Mouse (Mus musculus): ENCODE measurements around the gene Art1.
A peak's percentile ranks its signal among the peaks of the same experiment; 100 is the strongest.

Gene Art1

GRCm38 (mm10) chr7:102109171-102109570 is 7.6 kb downstream of the Art1 start, which contains the start of gene Art5:
Gene Art5 (minus strand): TSS chr7:102109489.
- no peak for DNase-seq (ENCODE audit: low spot score)

DNA sequence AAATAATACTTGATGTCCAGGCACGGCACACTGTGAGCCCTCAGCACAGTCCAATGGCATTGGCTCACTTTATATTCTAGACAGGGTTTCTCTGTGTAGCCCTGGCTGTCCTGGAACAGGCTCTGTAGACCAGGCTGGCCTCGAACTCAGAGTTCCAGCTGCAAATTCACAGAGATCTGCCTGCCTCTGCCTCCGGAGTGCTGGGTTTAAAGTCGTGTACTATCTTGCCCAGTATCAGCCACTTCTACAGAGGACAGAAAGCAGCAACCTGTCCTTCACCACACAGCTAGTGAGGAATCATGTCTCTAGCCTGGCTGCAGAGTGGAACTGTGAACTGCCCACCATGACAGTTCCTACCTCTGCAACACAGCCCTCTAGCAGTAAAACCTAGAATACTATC is 8.2 kb downstream of the Art1 start:
- DNase-seq (ENCODE audit: low spot score), result no peak

DNA sequence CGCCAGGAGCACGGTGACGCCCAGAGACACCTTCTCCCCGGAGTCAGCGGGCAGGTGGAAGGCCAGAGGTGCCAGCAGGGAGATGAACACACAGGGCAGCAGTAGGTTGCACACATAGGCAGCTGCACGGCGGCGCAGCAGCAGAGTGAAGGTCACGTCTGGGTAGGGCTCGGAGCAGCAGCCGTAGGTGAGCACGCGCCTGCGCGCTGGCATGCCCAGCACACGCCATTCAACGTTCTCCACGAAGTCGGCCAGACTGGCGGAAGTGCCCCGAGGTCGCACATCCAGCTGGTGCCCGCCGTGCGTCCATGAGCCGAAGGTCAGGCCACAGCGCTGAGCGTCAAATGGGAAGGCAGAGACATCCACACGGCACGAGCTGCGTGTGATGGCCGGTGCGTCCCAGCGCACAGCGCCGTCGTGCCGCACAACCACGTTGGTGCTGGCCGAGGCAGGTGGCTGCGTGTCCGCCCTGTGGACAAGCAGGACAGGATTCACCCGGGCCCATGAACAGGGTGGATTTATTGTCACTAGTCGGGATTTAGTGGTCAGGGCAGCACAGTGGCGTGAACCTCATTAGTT is 11.7 kb downstream of the Art1 start:
- no peak for DNase-seq (ENCODE audit: low spot score)

DNA sequence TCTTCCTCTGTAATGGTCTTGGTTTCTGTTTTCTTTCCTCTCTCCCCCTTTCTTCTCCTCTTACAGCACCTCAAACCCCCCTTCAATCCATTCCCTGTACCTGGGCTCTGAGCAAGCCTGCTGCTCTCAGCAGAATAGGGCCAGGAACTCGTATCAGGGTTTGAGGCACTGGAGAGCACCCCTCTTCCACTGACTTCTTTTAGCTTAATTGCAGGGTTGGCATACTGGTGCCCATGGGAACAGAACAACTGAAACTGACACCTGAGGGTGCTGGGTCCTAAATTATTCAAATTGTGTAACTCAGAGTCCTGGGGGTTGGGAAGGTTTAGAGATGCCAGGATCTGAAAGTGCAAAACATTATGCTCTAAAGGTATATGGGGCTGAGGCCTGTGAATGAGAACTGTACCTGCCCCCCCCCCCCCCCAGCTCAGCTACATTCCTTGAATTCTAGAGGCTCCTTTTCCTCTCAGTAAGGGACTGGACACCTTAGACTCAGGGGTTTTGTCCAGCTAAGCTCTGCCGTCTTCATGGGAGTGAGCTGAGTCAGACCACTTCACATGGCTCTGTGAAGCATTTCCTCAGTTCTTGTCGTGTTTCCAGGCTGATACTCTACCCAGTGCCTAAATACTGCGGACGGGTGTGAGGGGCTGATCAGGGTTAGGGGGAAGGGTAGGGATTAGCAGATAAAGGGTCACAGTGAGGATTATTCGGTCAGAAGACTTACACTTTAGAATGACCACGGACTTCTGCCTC is 15.2 kb downstream of the Art1 start, which contains the start of gene Chrna10:
TSS of gene Chrna10 (minus strand) at position 250 of the 753 bp plus-strand sequence.
- no peak for DNase-seq (ENCODE audit: low spot score)

- DNase-seq (ENCODE audit: low spot score), result no peak
These were observed 15.8 kb downstream of the Art1 start for GRCm38 (mm10) chr7:102117382-102117781.

- DNase-seq (ENCODE audit: low spot score), result no peak
These were observed 18.8 kb downstream of the Art1 start for GRCm38 (mm10) chr7:102120326-102120725.

GRCm38 (mm10) chr7:102132395-102132794 is 30.9 kb downstream of the Art1 start:
- peak; percentile 66 for DNase-seq (ENCODE audit: low spot score)

DNA sequence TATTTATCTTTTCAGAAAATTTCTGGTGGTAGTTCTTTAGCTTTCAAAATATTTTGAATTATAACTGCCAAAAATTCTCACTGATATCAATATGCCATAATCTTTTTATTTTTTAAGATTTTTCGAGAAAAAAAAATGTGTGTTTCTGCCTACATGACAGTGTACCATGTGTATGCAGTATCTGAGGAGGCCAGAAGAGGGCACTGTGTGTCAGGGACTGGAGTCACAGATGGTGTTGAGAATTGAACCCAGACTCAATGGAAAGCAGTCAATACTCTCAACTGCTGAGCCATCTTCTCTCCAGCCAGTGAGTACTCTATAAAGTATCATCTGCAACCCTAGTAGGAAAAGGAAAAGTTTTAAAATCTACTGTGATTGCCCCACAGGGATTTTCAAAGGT is 35.9 kb downstream of the Art1 start:
- no peak for DNase-seq (ENCODE audit: low spot score)

- DNase-seq (ENCODE audit: low spot score), result no peak
These were observed 36.4 kb downstream of the Art1 start for GRCm38 (mm10) chr7:102137898-102138297.

DNA sequence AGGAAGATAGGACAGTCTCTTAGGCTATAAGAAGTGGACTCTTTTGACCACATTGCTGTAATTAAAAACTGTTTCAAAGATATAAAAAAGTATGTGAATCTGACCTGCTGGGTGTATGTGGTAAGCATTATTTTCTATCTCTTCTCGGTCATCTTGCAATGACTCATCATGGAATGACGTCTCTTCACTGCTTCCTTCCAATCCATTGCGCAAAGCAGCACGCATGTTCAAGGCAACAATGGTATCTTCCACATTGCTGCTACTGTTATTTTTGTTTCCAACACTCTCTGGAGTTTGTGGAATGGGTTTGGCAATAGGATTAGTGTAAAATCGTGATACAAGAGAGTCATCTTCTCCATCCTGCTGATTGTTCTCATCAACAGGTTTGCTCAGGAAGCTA is 52.1 kb downstream of the Art1 start:
- DNase-seq (ENCODE audit: low spot score), result no peak
